Comparison of ENCODE assay signal across 21 mouse cellular contexts in genomic region chr17:81737309-81737708, GRCm38 (mm10). TPM values are rescaled to one million over a fixed set of nuclear protein-coding genes. Genes with fewer than 3 reads are reported as not detected.
DNase-seq lines count a peak whose midpoint lies in the region; ATAC-seq and TF ChIP-seq lines count a peak whose summit lies in the region.
"Had no signal": no experiment of that assay in that cellular context is flagged by ENCODE, and none has a peak within 500 bp of the region (broad histone marks: within the 10 kb centered on the region; RNA-seq: fewer than 3 reads in every experiment).

No protein-coding gene starts in this region.

- peak overlapping the region; percentile 50 for H3K27ac ChIP-seq in lung, embryonic 14.5 days (ENCODE audit: low read depth)
- peak overlapping the region; percentile 72; the same call in 1 of the 2 replicates for H3K27ac ChIP-seq in cortical plate, adult 2 months (ENCODE audit: insufficient read depth, low read length)
- H3K27ac ChIP-seq in liver, postnatal 0 days (ENCODE audit: low read depth) = no peak overlapping the region
- H3K27ac ChIP-seq: embryonic facial prominence, embryonic 15.5 days; forebrain, embryonic 10.5 days; lung, embryonic 15.5 days had no signal

- peak; percentile 19 for DNase-seq in heart, adult 8-10 months (ENCODE audit: low spot score)
- DNase-seq in heart, adult 11 months = no peak
- DNase-seq in lung, embryonic 14.5 days = no peak
- DNase-seq in lung, adult 2 months = no peak
- peak; percentile 65 for DNase-seq in large intestine, adult 2 months (ENCODE audit: low read depth, low spot score)
- no peak for DNase-seq in liver, postnatal 0 days
- DNase-seq in right cerebral cortex, postnatal 10 days (ENCODE audit: low spot score in 2 of 2) = no peak
- DNase-seq: adrenal gland, postnatal 14 days; cerebellum, adult 8-10 months; embryo, embryonic 11 days; kidney, postnatal 4 days; layer of hippocampus, postnatal 36 days; left cerebral cortex, postnatal 4 days; thymus, postnatal 36 days had no signal

- H3K9ac ChIP-seq in lung, embryonic 14.5 days = no peak overlapping the region
- H3K9ac ChIP-seq in liver, postnatal 0 days (replicated peaks) = no peak overlapping the region
- H3K9ac ChIP-seq: embryonic facial prominence, embryonic 15.5 days; lung, embryonic 15.5 days had no signal

- no peaks in the 10 kb centered on the region for H3K4me1 ChIP-seq in lung, embryonic 14.5 days (ENCODE audit: insufficient read depth)
- H3K4me1 ChIP-seq in lung, adult 2 months (ENCODE audit: control insufficient read depth, insufficient read depth, low read length) = no peaks in the 10 kb centered on the region
- no peaks in the 10 kb centered on the region for H3K4me1 ChIP-seq in cortical plate, adult 2 months (ENCODE audit: control insufficient read depth, insufficient read depth, low read length)
- H3K4me1 ChIP-seq in liver, postnatal 0 days (ENCODE audit: insufficient read depth) = no peaks in the 10 kb centered on the region
- H3K4me1 ChIP-seq: embryonic facial prominence, embryonic 15.5 days; forebrain, embryonic 10.5 days; lung, embryonic 15.5 days; megakaryocyte, embryonic 14.5 days had no signal

- TF ChIP-seq CTCF in lung, embryonic 14.5 days (IDR thresholded peaks at IDR 0.05; ENCODE audit: low read depth) = no peak
- no peak for TF ChIP-seq CTCF in lung, adult 2 months (IDR thresholded peaks at IDR 0.05; ENCODE audit: insufficient read depth, low read length)
- no peak for TF ChIP-seq CTCF in cortical plate, adult 2 months (IDR thresholded peaks at IDR 0.05; ENCODE audit: extremely low read depth, insufficient read depth, low read length)
- TF ChIP-seq CTCF in liver, postnatal 0 days (IDR thresholded peaks at IDR 0.05; ENCODE audit: low read depth) = no peak

- H3K4me3 ChIP-seq in lung, embryonic 14.5 days (ENCODE audit: low read depth, low read length) = peak overlapping the region; percentile 2; the same call in 1 of the 2 replicates
- H3K4me3 ChIP-seq in lung, adult 2 months (replicated peaks; ENCODE audit: extremely low read depth, low read depth, low read length) = no peak overlapping the region
- peak overlapping the region; percentile 15; the same call in 1 of the 2 replicates for H3K4me3 ChIP-seq in cortical plate, adult 2 months (ENCODE audit: insufficient read depth, low read length)
- no peak overlapping the region for H3K4me3 ChIP-seq in liver, postnatal 0 days (ENCODE audit: low read depth, low read length)
- H3K4me3 ChIP-seq: embryonic facial prominence, embryonic 15.5 days; forebrain, embryonic 10.5 days; lung, embryonic 15.5 days; megakaryocyte, embryonic 14.5 days had no signal

- no peak for TF ChIP-seq EP300 in liver, postnatal 0 days (IDR thresholded peaks at IDR 0.05; ENCODE audit: low read depth)

- H3K9me3 ChIP-seq in lung, embryonic 14.5 days (ENCODE audit: low read depth, low read length) = no peaks in the 10 kb centered on the region
- no peaks in the 10 kb centered on the region for H3K9me3 ChIP-seq in liver, postnatal 0 days (ENCODE audit: low read length)
- H3K9me3 ChIP-seq: embryonic facial prominence, embryonic 15.5 days; forebrain, embryonic 10.5 days; lung, embryonic 15.5 days; megakaryocyte, embryonic 14.5 days had no signal

- H3K36me3 ChIP-seq in lung, embryonic 14.5 days (ENCODE audit: insufficient read depth) = no peaks in the 10 kb centered on the region
- no peaks in the 10 kb centered on the region for H3K36me3 ChIP-seq in liver, postnatal 0 days (replicated peaks; ENCODE audit: insufficient read depth, low read length)
- H3K36me3 ChIP-seq: embryonic facial prominence, embryonic 15.5 days; forebrain, embryonic 10.5 days; lung, embryonic 15.5 days had no signal

- H3K27me3 ChIP-seq in lung, embryonic 14.5 days (ENCODE audit: insufficient read depth, low read length) = no peaks in the 10 kb centered on the region
- H3K27me3 ChIP-seq in liver, postnatal 0 days (ENCODE audit: insufficient read depth, low read length) = no peaks in the 10 kb centered on the region
- H3K27me3 ChIP-seq: embryonic facial prominence, embryonic 15.5 days; lung, embryonic 15.5 days; megakaryocyte, embryonic 14.5 days had no signal

- H3K4me2 ChIP-seq in lung, embryonic 14.5 days = no peak overlapping the region
- H3K4me2 ChIP-seq in liver, postnatal 0 days (ENCODE audit: low read depth, low read length) = no peak overlapping the region
- H3K4me2 ChIP-seq: embryonic facial prominence, embryonic 15.5 days; lung, embryonic 15.5 days had no signal

- TF ChIP-seq POLR2A in lung, adult 2 months (IDR thresholded peaks at IDR 0.05; ENCODE audit: borderline replicate concordance, extremely low read depth, low read depth, low read length) = no peak
- TF ChIP-seq POLR2A in cortical plate, adult 2 months (IDR thresholded peaks at IDR 0.05; ENCODE audit: extremely low read depth, insufficient read depth, low read length) = no peak

- WGBS in lung, embryonic 14.5 days = 69% methylated on average over 4 of the region's 4 CpGs
- 55% methylated on average over 4 of the region's 4 CpGs for WGBS in lung, adult 2 months
- WGBS in large intestine, adult 2 months = 29% methylated on average over 4 of the region's 4 CpGs
- 64% methylated on average over 4 of the region's 4 CpGs for WGBS in liver, postnatal 0 days (ENCODE audit: insufficient replicate concordance)

- ATAC-seq in lung, embryonic 14.5 days (ENCODE audit: insufficient read depth) = no peak
- ATAC-seq in liver, postnatal 0 days = no peak
- ATAC-seq: activated CD4-positive, CD25-positive, alpha-beta regulatory T cell, adult 4 months; Patski had no signal

RNA-seq across cellular contexts. Expression of gene Slc8a1, which starts 0.9 kb away (rescaled TPM):
- 100 to 1,000 TPM; 512 to 596 (median 555) TPM for total RNA-seq in heart, adult 8-10 months (2022)
- 8.1 and 10.6 TPM in 2 replicates for polyA plus RNA-seq in lung, embryonic 14.5 days (2014; fragmentation: Nextera tagmentation; extraction: Ambion mirVana)
- polyA plus RNA-seq in lung, adult 2 months (2012; rRNA removed) = 4.8 and 8.0 TPM in 2 replicates
- polyA plus RNA-seq in cortical plate, adult 2 months (2012; rRNA removed) = 29.2 and 29.5 TPM in 2 replicates
- polyA plus RNA-seq in large intestine, adult 2 months (2012; rRNA removed) = 2.0 and 4.3 TPM in 2 replicates
- polyA plus RNA-seq in liver, postnatal 0 days (2015; fragmentation: Nextera tagmentation; extraction: Ambion mirVana) = 0.46 and 0.69 TPM in 2 replicates
- polyA plus RNA-seq: Patski had no signal

Comparison
In these comparisons a context has a peak if more than half of its experiments do, and no peak if none do; other contexts are left out.
1. DNase-seq: peak in heart, adult 8-10 months (single experiment) and large intestine, adult 2 months (single experiment); none in heart, adult 11 months (single experiment), lung, embryonic 14.5 days (single experiment), lung, adult 2 months (single experiment), liver, postnatal 0 days (single experiment) and right cerebral cortex, postnatal 10 days (0 of 2).
2. H3K4me3 ChIP-seq: peak in lung, embryonic 14.5 days (single experiment) and cortical plate, adult 2 months (single experiment); none in lung, adult 2 months (single experiment) and liver, postnatal 0 days (single experiment).